In the genomic region with DNA sequence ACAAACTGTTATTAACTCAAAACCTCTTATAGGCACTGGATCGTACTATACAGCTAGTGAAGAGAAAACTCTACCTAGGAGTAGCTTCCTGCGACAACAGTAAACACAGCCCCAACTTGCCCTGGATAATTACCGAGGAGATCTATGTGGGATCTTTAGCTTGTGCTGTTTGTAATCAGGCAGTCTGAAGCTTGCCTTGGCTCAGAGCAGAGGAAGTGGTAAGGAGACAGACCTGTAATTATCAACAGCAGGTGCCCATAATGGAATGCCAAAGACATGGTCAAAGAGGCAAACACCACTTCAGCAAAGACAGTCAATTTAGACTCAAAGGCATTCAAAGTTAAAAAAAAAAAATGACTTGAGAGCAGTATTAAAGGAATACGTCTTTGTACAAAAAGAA, we compare ENCODE assay signal across 26 mouse cellular contexts. TPM values are rescaled to one million over a fixed set of nuclear protein-coding genes. Genes with fewer than 3 reads are reported as not detected.
"Had no signal": no experiment of that assay in that cellular context is flagged by ENCODE, and none has a peak within 500 bp of the region (broad histone marks: within the 10 kb centered on the region; RNA-seq: fewer than 3 reads in every experiment).

No protein-coding gene starts in this region.

- H3K9ac ChIP-seq: heart, embryonic 13.5 days; heart, embryonic 15.5 days; hindbrain, embryonic 13.5 days; hindbrain, embryonic 15.5 days; limb, embryonic 13.5 days; limb, embryonic 15.5 days; liver, embryonic 12.5 days; liver, embryonic 14.5 days had no signal

- H3K36me3 ChIP-seq: heart, embryonic 13.5 days; heart, embryonic 15.5 days; hindbrain, embryonic 13.5 days; hindbrain, embryonic 15.5 days; limb, embryonic 13.5 days; limb, embryonic 15.5 days; liver, embryonic 12.5 days had no signal

- DNase-seq: gastrocnemius, postnatal 14 days; gastrocnemius, postnatal 36 days; heart, adult 11 months; heart, adult 2 months; heart, postnatal 14 days; heart, postnatal 36 days; kidney, adult 11 months; kidney, adult 9 months; kidney, postnatal 14 days; kidney, postnatal 36 days; layer of hippocampus, adult 9-11 months; layer of hippocampus, postnatal 36 days; left cerebral cortex, postnatal 4 days had no signal

- H3K9me3 ChIP-seq: heart, embryonic 13.5 days; heart, embryonic 15.5 days; hindbrain, embryonic 13.5 days; hindbrain, embryonic 15.5 days; limb, embryonic 13.5 days; limb, embryonic 15.5 days; liver, embryonic 12.5 days had no signal

- H3K4me2 ChIP-seq: heart, embryonic 11.5 days; heart, embryonic 13.5 days; heart, embryonic 15.5 days; hindbrain, embryonic 13.5 days; hindbrain, embryonic 15.5 days; limb, embryonic 13.5 days; limb, embryonic 15.5 days; liver, embryonic 12.5 days had no signal

- H3K27me3 ChIP-seq: heart, embryonic 13.5 days; heart, embryonic 15.5 days; hindbrain, embryonic 13.5 days; hindbrain, embryonic 15.5 days; limb, embryonic 13.5 days; limb, embryonic 15.5 days; liver, embryonic 12.5 days had no signal

- H3K4me1 ChIP-seq: heart, embryonic 15.5 days; hindbrain, embryonic 13.5 days; hindbrain, embryonic 15.5 days; limb, embryonic 15.5 days; liver, embryonic 12.5 days had no signal

- H3K27ac ChIP-seq: heart, adult 2 months; heart, embryonic 15.5 days; hindbrain, embryonic 13.5 days; hindbrain, embryonic 15.5 days; hindbrain, postnatal 0 days; kidney, postnatal 0 days; limb, embryonic 13.5 days; limb, embryonic 15.5 days; liver, embryonic 12.5 days; liver, embryonic 14.5 days had no signal

- H3K4me3 ChIP-seq: heart, adult 2 months; heart, embryonic 13.5 days; heart, embryonic 15.5 days; hindbrain, embryonic 13.5 days; hindbrain, embryonic 15.5 days; limb, embryonic 13.5 days; limb, embryonic 15.5 days; liver, embryonic 12.5 days had no signal

- ATAC-seq: hindbrain, postnatal 0 days; intestine, embryonic 16.5 days; liver, embryonic 12.5 days had no signal

RNA-seq across cellular contexts. Expression of a gene that starts 17.4 kb away (rescaled TPM):
- polyA plus RNA-seq: liver, adult 2 months had no signal
